Mouse (Mus musculus) liver, postnatal 0 days (tissue): ENCODE data around the gene Marveld1.

Source experiments
- CTCF ChIP-seq: sonication (generic); IDR thresholded peaks from 2 replicates; pipeline ENCODE4 v1.5.1; 2016; ENCODE audit warnings: antibody characterized with exemption, low read depth
- EP300 ChIP-seq: IDR thresholded peaks from 2 replicates; pipeline ENCODE4 v1.6.1; 2016; ENCODE audit warnings: antibody characterized with exemption, low read depth, mild to moderate bottlenecking

- TF ChIP-seq EP300 (no peak), CTCF (no peak)
These were observed 1.3 kb downstream of the Marveld1 start for GRCm38 (mm10) chr19:42148569-42148860.
